Mouse (Mus musculus): ENCODE results near the gene Rbfox3. TPM values are rescaled to one million over a fixed set of nuclear protein-coding genes. Genes with fewer than 3 reads are reported as not detected.

Gene Rbfox3
- polyA plus RNA-seq (2017; shearing (Covaris generic)), result 0.09 TPM

DNA sequence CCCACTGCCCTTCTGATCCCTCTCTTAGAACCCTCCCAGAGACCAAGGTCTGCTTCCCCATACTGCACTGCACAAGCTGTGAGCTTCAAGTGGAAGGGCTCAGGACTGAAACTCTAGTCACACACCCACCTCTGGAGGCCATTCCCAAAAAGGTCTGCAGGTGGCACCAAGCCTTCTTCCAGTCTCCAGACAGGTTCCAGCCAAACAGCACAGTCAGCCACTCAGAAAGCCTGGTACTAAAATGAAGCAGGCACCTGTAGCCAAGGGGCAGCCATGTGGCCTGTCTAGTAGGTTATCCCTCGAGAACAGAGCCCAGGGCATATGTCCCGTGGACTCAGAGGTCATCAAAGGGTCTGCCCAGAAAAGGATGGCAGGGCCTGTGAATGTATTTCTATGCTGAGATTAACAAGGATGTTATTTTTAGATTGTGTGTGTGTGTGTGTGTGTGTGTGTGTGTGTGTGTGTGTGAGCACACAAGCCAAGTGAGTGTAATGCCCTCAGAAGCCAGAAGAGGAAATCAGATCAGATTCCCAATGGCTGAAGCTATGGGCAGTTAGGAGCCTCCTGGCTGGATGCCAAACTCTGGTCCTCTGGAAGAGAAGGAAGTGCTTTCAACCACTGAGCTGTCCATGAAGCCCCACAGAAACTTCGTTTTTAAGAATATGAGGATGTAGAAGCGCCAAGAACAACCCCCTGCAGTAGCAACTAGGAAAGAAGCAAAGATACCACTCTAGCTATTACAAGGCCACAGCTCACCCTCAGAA lies at the start of gene Rbfox3:
Gene Rbfox3 (minus strand): TSS at position 291 of the 764 bp plus-strand sequence.

DNA sequence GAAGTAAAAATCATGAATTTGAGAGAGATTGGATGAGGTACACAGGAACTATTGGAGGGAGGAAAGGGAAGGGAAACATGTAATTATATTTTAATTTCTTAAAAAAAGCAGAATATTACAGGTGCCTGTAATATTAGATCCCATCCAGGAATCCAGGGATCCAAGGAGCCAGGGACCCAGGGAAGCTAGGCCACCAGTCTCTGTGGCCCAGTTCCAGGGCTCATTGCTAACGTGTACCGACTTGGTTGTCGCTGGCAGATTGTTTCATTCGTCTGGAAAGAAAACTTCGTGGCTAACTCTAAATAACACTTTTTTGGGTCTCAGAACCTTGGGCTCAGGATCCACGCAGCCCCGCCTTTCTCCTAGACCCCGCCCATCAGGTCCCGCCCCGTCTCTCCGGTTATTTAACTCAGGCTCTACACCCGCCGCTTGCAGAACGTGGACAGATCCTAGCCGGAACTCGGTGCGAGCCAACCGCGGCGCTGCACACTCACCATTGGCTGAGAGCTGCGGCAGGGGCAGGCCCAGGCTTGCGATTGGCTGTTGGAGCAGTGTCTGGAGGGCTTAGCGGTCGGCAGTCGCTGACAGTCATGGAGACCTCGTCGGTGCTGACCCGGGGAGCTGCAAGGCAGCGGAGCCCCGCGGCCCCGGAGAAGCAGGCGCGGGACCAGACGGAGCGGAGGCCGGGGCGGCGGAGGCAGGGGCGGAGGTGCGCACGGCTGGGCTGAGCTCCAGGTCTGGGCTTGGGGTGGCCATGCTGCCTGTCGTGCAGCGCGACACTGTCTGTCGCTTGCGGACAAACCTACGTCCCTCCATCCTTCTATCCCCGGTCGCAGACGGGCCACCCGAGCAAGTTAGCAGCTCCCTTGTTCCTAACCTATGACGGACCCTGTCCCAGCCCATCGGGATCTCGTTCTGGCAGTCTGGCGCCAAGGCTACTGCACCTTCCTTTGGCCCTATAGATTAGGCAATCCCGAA lies 434.7 kb downstream of the Rbfox3 start, which contains the start of gene Engase:
Gene Engase (plus strand): TSS at position 434 of the 978 bp plus-strand sequence.

Other genes with a start within 250 kb of the Rbfox3 start
- not detected for gene Enpp7, start 76.6 kb upstream of the Rbfox3 start, polyA plus RNA-seq (2017; shearing (Covaris generic))
- 6.9 TPM for gene Cbx2, start 111.4 kb upstream of the Rbfox3 start, polyA plus RNA-seq (2017; shearing (Covaris generic))
- 18.6 TPM for gene Cbx8, start 129.4 kb upstream of the Rbfox3 start, polyA plus RNA-seq (2017; shearing (Covaris generic))
- gene Cbx4, start 174.6 kb upstream of the Rbfox3 start, polyA plus RNA-seq (2017; shearing (Covaris generic)), result 5.8 TPM

Measured in inflammation-experienced regulatory T-cells, adult 16 weeks (primary cell).